Mouse (Mus musculus): Measurements from ENCODE around the gene Olfr374. TPM values are rescaled to one million over a fixed set of nuclear protein-coding genes. Genes with fewer than 3 reads are reported as not detected.
A peak's percentile ranks its signal among the peaks of the same experiment; 100 is the strongest.

Olfr374 gene
- polyA plus RNA-seq, 1 experiment from 2014 or later: not detected

- ATAC-seq: no peak
- no peaks in the 10 kb centered on the region for H3K27me3 ChIP-seq (replicated peaks; ENCODE audit: control insufficient read depth, insufficient read depth, low read length)
- H3K36me3 ChIP-seq (ENCODE audit: control insufficient read depth, insufficient read depth): peaks cover 71% of the 10 kb centered on the region
- no peak overlapping the region for H3K27ac ChIP-seq (ENCODE audit: low read depth, low read length)
- no peak for TF ChIP-seq CTCF (IDR thresholded peaks at IDR 0.05; ENCODE audit: low read depth)
- WGBS: 53% methylated on average over 1 of the region's 1 CpGs
- no peak overlapping the region for H3K9ac ChIP-seq (ENCODE audit: low read depth, low read length)
- no peak overlapping the region for H3K4me2 ChIP-seq (replicated peaks; ENCODE audit: low read depth)
- H3K4me3 ChIP-seq (ENCODE audit: low read depth, low read length): no peak overlapping the region
- H3K4me1 ChIP-seq (replicated peaks; ENCODE audit: control insufficient read depth, insufficient read depth, low read length): no peaks in the 10 kb centered on the region
- no peaks in the 10 kb centered on the region for H3K9me3 ChIP-seq (ENCODE audit: control insufficient read depth)
These were observed 42.2 kb downstream of the Olfr374 start for GRCm38 (mm10) chr8:72149056-72149455.

GRCm38 (mm10) chr8:72151418-72152078 lies 44.7 kb downstream of the Olfr374 start:
- ATAC-seq: no peak
- 81% methylated on average over 3 of the region's 3 CpGs for WGBS
- Histone ChIP-seq H3K4me2 (replicated peaks; ENCODE audit: low read depth) (no peak overlapping the region), H3K9me3 (ENCODE audit: control insufficient read depth) (no peaks in the 10 kb centered on the region), H3K4me3 (ENCODE audit: low read depth, low read length) (no peak overlapping the region), H3K36me3 (ENCODE audit: control insufficient read depth, insufficient read depth) (peaks cover 49% of the 10 kb centered on the region), H3K4me1 (replicated peaks; ENCODE audit: control insufficient read depth, insufficient read depth, low read length) (no peaks in the 10 kb centered on the region), H3K9ac (ENCODE audit: low read depth, low read length) (no peak overlapping the region), H3K27me3 (replicated peaks; ENCODE audit: control insufficient read depth, insufficient read depth, low read length) (no peaks in the 10 kb centered on the region), H3K27ac (ENCODE audit: low read depth, low read length) (no peak overlapping the region; the same call in none of the 2 replicates)
- TF ChIP-seq CTCF (IDR thresholded peaks at IDR 0.05; ENCODE audit: low read depth): no peak

- no peak overlapping the region for H3K4me2 ChIP-seq (replicated peaks; ENCODE audit: low read depth)
- no peak for TF ChIP-seq CTCF (IDR thresholded peaks at IDR 0.05; ENCODE audit: low read depth)
- peaks cover 38% of the 10 kb centered on the region for H3K36me3 ChIP-seq (ENCODE audit: control insufficient read depth, insufficient read depth)
- no peaks in the 10 kb centered on the region for H3K4me1 ChIP-seq (replicated peaks; ENCODE audit: control insufficient read depth, insufficient read depth, low read length)
- no peak overlapping the region for H3K27ac ChIP-seq (ENCODE audit: low read depth, low read length)
- no peak overlapping the region for H3K9ac ChIP-seq (ENCODE audit: low read depth, low read length)
- H3K9me3 ChIP-seq (ENCODE audit: control insufficient read depth): no peaks in the 10 kb centered on the region
- no peak for ATAC-seq
- H3K27me3 ChIP-seq (replicated peaks; ENCODE audit: control insufficient read depth, insufficient read depth, low read length): no peaks in the 10 kb centered on the region
- H3K4me3 ChIP-seq (ENCODE audit: low read depth, low read length): no peak overlapping the region
These were observed 46.5 kb downstream of the Olfr374 start for GRCm38 (mm10) chr8:72153382-72153781.

GRCm38 (mm10) chr8:72158096-72158495 lies 51.3 kb downstream of the Olfr374 start:
- H3K27me3 ChIP-seq (replicated peaks; ENCODE audit: control insufficient read depth, insufficient read depth, low read length): no peaks in the 10 kb centered on the region
- TF ChIP-seq CTCF (IDR thresholded peaks at IDR 0.05; ENCODE audit: low read depth): no peak
- H3K36me3 ChIP-seq (ENCODE audit: control insufficient read depth, insufficient read depth): no peaks in the 10 kb centered on the region
- no peak overlapping the region for H3K4me2 ChIP-seq (replicated peaks; ENCODE audit: low read depth)
- no peak overlapping the region for H3K27ac ChIP-seq (ENCODE audit: low read depth, low read length)
- 71% methylated on average over 2 of the region's 2 CpGs for WGBS
- H3K9ac ChIP-seq (ENCODE audit: low read depth, low read length): no peak overlapping the region
- ATAC-seq: no peak
- peaks cover 8% of the 10 kb centered on the region for H3K4me1 ChIP-seq (replicated peaks; ENCODE audit: control insufficient read depth, insufficient read depth, low read length)
- no peak overlapping the region for H3K4me3 ChIP-seq (ENCODE audit: low read depth, low read length)
- no peaks in the 10 kb centered on the region for H3K9me3 ChIP-seq (ENCODE audit: control insufficient read depth)

- no peaks in the 10 kb centered on the region for H3K36me3 ChIP-seq (ENCODE audit: control insufficient read depth, insufficient read depth)
- H3K27me3 ChIP-seq (replicated peaks; ENCODE audit: control insufficient read depth, insufficient read depth, low read length): no peaks in the 10 kb centered on the region
- H3K4me3 ChIP-seq (ENCODE audit: low read depth, low read length): no peak overlapping the region
- H3K9me3 ChIP-seq (ENCODE audit: control insufficient read depth): no peaks in the 10 kb centered on the region
- peaks cover 8% of the 10 kb centered on the region for H3K4me1 ChIP-seq (replicated peaks; ENCODE audit: control insufficient read depth, insufficient read depth, low read length)
- no peak for TF ChIP-seq CTCF (IDR thresholded peaks at IDR 0.05; ENCODE audit: low read depth)
- no peak overlapping the region for H3K9ac ChIP-seq (ENCODE audit: low read depth, low read length)
- 79% methylated on average over 3 of the region's 3 CpGs for WGBS
- no peak for ATAC-seq
- no peak overlapping the region for H3K27ac ChIP-seq (ENCODE audit: low read depth, low read length)
- no peak overlapping the region for H3K4me2 ChIP-seq (replicated peaks; ENCODE audit: low read depth)
These were observed 51.9 kb downstream of the Olfr374 start for GRCm38 (mm10) chr8:72158726-72159125.

- WGBS: 67% methylated on average over 3 of the region's 3 CpGs
- peak overlapping the region; percentile 66; the same call in 1 of the 2 replicates for H3K27ac ChIP-seq (ENCODE audit: low read depth, low read length)
- H3K9ac ChIP-seq (ENCODE audit: low read depth, low read length): no peak overlapping the region
- H3K9me3 ChIP-seq (ENCODE audit: control insufficient read depth): no peaks in the 10 kb centered on the region
- peaks cover 8% of the 10 kb centered on the region for H3K4me1 ChIP-seq (replicated peaks; ENCODE audit: control insufficient read depth, insufficient read depth, low read length)
- H3K4me2 ChIP-seq (replicated peaks; ENCODE audit: low read depth): peak overlapping the region; percentile 68
- H3K4me3 ChIP-seq (ENCODE audit: low read depth, low read length): peak overlapping the region; percentile 37
- ATAC-seq: no peak
- TF ChIP-seq CTCF (IDR thresholded peaks at IDR 0.05; ENCODE audit: low read depth): peak; percentile 33; the same call in 1 of the 2 replicates
- no peaks in the 10 kb centered on the region for H3K27me3 ChIP-seq (replicated peaks; ENCODE audit: control insufficient read depth, insufficient read depth, low read length)
- no peaks in the 10 kb centered on the region for H3K36me3 ChIP-seq (ENCODE audit: control insufficient read depth, insufficient read depth)
These were observed 53.2 kb downstream of the Olfr374 start for GRCm38 (mm10) chr8:72160007-72160406.

All from intestine, postnatal 0 days (tissue).